Mouse (Mus musculus): ENCODE results near the gene Riok2. TPM values are rescaled to one million over a fixed set of nuclear protein-coding genes. Genes with fewer than 3 reads are reported as not detected.
A peak's percentile ranks its signal among the peaks of the same experiment; 100 is the strongest.

The Riok2 gene
- polyA plus RNA-seq, 1 experiment from 2014 or later: 25.9 TPM

- Histone ChIP-seq H3K4me1 (replicated peaks) (peaks cover 32% of the 10 kb centered on the region), H3K27ac (no peak overlapping the region), H3K27me3 (ENCODE audit: insufficient read depth, poor library complexity, severe bottlenecking) (no peaks in the 10 kb centered on the region), H3K9me3 (no peaks in the 10 kb centered on the region), H3K36me3 (peaks cover 11% of the 10 kb centered on the region; the same call in 1 of the 2 replicates), H3K4me3 (no peak overlapping the region)
- no peak for DNase-seq (ENCODE audit: low spot score)
- 94% methylated on average over 2 of the region's 2 CpGs for WGBS
Measured at GRCm38 (mm10) chr17:17412176-17412575, 38.1 kb downstream of the Riok2 start.

DNA sequence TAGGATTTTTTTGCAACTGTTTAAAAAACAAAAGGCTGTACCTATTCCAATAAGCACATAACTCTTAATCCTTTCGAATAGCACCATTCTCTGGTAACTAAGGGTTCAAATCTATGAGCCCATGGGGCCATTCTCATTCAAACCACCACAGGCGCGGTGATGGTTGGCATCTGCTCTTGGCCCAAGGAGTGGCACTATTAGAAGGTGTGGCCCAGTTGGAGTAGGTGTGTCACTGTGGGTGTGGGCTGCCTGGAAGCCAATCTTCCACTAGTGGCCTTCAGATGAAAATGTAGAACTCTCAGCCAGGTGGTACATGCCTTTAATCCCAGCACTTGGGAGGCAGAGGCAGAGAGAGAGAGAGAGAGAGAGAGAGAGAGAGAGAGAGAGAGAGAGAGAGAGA, 40.1 kb downstream of the Riok2 start:
- Histone ChIP-seq H3K36me3 (peaks cover 12% of the 10 kb centered on the region; the same call in 1 of the 2 replicates), H3K9me3 (no peaks in the 10 kb centered on the region), H3K4me1 (replicated peaks) (peaks cover 17% of the 10 kb centered on the region), H3K27ac (no peak overlapping the region), H3K27me3 (ENCODE audit: insufficient read depth, poor library complexity, severe bottlenecking) (no peaks in the 10 kb centered on the region), H3K4me3 (no peak overlapping the region)
- 93% methylated on average over 3 of the region's 3 CpGs for WGBS
- no peak for DNase-seq (ENCODE audit: low spot score)

DNA sequence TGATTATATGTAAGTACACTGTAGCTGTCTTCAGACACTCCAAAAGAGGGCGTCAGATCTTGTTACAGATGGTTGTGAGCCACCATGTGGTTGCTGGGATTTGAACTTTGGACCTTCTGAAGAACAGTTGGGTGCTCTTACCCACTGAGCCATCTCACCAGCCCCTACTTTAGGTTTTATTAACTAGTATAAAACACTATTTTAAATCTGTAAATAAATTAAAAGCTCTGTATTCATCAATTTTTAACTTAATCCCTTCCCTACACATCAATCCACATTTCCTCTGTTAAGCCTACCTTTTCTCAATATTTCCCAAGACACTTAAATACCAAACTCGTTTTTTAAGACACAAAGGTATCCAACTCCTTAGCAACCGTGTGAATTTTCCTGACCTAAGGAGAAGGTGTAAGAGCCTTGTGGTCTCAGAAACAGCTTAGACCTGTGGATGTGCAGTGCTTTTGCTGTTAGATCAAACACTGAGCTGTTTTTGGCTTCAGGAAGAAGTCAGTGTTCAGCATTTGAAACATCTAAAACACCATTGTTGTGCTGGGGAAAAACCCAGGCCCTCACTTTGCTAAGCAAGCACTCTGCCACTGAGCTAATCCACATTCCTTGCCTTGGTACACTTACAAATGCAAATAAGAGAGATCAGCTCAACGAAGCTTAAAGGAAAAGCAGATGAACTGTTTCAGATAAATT, 50.6 kb downstream of the Riok2 start:
- 29% methylated on average over 4 of the region's 4 CpGs for WGBS
- Histone ChIP-seq H3K27me3 (ENCODE audit: insufficient read depth, poor library complexity, severe bottlenecking) (no peaks in the 10 kb centered on the region), H3K4me1 (replicated peaks) (peaks cover 7% of the 10 kb centered on the region), H3K4me3 (no peak overlapping the region), H3K36me3 (no peaks in the 10 kb centered on the region), H3K9me3 (no peaks in the 10 kb centered on the region), H3K27ac (peak overlapping the region; percentile 35; the same call in 1 of the 2 replicates)
- DNase-seq (ENCODE audit: low spot score): no peak

DNA sequence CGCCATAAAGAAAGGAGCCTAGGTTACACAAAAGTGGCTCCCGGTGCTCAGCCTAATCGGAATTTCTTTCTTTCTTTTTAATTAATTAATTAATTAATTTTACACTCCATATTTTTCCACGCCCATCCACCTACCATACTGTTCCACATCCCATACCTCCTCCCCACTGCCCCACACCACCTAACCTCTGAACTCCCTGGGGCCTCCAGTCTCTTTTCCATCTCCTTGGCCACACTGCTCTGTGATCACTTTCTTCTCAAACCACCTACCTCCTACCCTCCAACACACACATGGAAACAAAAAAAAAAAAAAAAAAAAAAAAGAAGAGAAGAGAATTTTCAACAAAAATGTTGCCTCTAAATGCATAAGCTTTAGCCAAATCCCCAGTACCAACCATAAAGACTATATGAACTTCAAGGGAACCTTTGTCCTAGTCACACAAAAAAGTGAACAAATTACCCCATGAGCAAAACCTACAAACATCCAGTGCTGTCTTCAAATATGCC, 51.3 kb downstream of the Riok2 start:
- no peaks in the 10 kb centered on the region for H3K27me3 ChIP-seq (ENCODE audit: insufficient read depth, poor library complexity, severe bottlenecking)
- DNase-seq (ENCODE audit: low spot score): no peak
- 48% methylated on average over 4 of the region's 4 CpGs for WGBS
- no peaks in the 10 kb centered on the region for H3K9me3 ChIP-seq
- H3K4me1 ChIP-seq (replicated peaks): peaks cover 7% of the 10 kb centered on the region
- H3K36me3 ChIP-seq: peaks cover 5% of the 10 kb centered on the region; the same call in 1 of the 2 replicates
- H3K27ac ChIP-seq: no peak overlapping the region
- H3K4me3 ChIP-seq: no peak overlapping the region

DNA sequence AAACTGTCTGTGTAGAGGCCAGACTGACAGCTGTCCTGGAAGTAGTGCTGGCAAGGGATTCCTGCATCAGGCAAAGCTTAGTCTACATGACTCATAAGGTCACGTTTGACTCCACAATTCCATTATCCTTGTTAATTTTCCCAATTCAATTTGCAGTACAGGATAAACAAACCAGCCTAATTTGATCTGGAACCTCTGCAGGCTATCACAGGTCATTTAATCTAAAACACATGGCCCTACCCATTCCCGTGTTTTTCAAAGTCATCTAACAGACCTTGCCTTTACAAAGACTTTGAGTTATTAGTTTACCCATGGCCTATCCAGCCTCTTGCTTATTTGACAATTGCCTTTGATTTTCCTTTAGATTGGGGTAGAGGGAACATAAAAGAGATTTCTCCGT, 51.8 kb downstream of the Riok2 start:
- no peak for DNase-seq (ENCODE audit: low spot score)
- peaks cover 8% of the 10 kb centered on the region; the same call in 1 of the 2 replicates for H3K36me3 ChIP-seq
- peaks cover 7% of the 10 kb centered on the region for H3K4me1 ChIP-seq (replicated peaks)
- H3K27ac ChIP-seq: no peak overlapping the region
- H3K9me3 ChIP-seq: no peaks in the 10 kb centered on the region
- 58% methylated on average over 3 of the region's 3 CpGs for WGBS
- no peak overlapping the region for H3K4me3 ChIP-seq
- no peaks in the 10 kb centered on the region for H3K27me3 ChIP-seq (ENCODE audit: insufficient read depth, poor library complexity, severe bottlenecking)

- Histone ChIP-seq H3K27ac (no peak overlapping the region), H3K4me1 (replicated peaks) (peaks cover 7% of the 10 kb centered on the region), H3K36me3 (peaks cover 11% of the 10 kb centered on the region; the same call in 1 of the 2 replicates), H3K9me3 (no peaks in the 10 kb centered on the region), H3K27me3 (ENCODE audit: insufficient read depth, poor library complexity, severe bottlenecking) (no peaks in the 10 kb centered on the region), H3K4me3 (no peak overlapping the region)
- DNase-seq (ENCODE audit: low spot score): no peak
- WGBS: 88% methylated on average over 2 of the region's 2 CpGs
Measured at GRCm38 (mm10) chr17:17428888-17429287, 54.8 kb downstream of the Riok2 start.

- no peaks in the 10 kb centered on the region for H3K4me1 ChIP-seq (replicated peaks)
- peaks cover 11% of the 10 kb centered on the region; the same call in 1 of the 2 replicates for H3K36me3 ChIP-seq
- no peak overlapping the region for H3K27ac ChIP-seq
- H3K27me3 ChIP-seq (ENCODE audit: insufficient read depth, poor library complexity, severe bottlenecking): no peaks in the 10 kb centered on the region
- 84% methylated on average over 4 of the region's 4 CpGs for WGBS
- no peak overlapping the region for H3K4me3 ChIP-seq
- DNase-seq (ENCODE audit: low spot score): no peak
- no peaks in the 10 kb centered on the region for H3K9me3 ChIP-seq
Measured at GRCm38 (mm10) chr17:17433679-17434078, 59.6 kb downstream of the Riok2 start.

- DNase-seq (ENCODE audit: low spot score): no peak
- H3K4me3 ChIP-seq: no peak overlapping the region
Measured at GRCm38 (mm10) chr17:17438576-17439191, 64.6 kb downstream of the Riok2 start.

DNA sequence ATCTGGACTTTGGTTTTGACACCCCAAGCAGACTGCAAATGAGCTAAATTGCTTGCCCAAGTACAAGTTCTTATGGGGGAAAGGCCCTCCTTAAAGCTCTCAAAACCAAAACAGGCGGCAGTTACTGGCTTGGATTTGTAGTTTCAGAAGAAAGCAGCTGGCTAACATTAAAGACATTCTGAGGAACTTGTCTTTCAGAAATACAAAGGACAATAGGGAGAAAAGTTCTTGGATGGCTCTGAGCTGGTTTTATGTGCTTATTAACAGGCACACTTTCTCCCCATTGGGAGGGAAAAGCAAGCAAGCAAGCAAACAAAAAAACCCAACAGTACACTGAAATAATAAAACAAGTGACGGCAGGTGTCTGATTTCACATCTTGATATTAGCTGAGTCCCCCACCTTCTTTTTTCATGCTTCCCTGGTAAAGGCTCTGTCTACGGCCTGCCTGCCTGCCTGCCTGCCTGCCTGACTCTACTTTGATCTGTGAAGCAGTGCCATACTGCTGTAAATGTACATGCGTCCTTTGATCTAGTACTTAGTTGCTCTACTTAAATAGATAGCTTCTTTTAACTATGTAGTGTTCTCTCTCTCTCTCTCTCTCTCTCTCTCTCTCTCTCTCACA, 67.9 kb downstream of the Riok2 start:
- H3K27ac ChIP-seq: no peak overlapping the region
- no peaks in the 10 kb centered on the region for H3K9me3 ChIP-seq
- H3K27me3 ChIP-seq (ENCODE audit: insufficient read depth, poor library complexity, severe bottlenecking): no peaks in the 10 kb centered on the region
- no peak overlapping the region for H3K4me3 ChIP-seq
- no peak for DNase-seq (ENCODE audit: low spot score)
- WGBS: 41% methylated on average over 4 of the region's 4 CpGs
- 0 out of 2 replicates have a peak, but pooled peaks cover 6% of the 10 kb centered on the region for H3K4me1 ChIP-seq (replicated peaks)
- H3K36me3 ChIP-seq: peaks cover 12% of the 10 kb centered on the region; the same call in 1 of the 2 replicates

More at GRCm38 (mm10) chr17:17438576-17439191, 64.6 kb downstream of the Riok2 start:
- H3K4me1 ChIP-seq (replicated peaks): 0 out of 2 replicates have a peak, but pooled peaks cover 6% of the 10 kb centered on the region
- H3K36me3 ChIP-seq: 0 out of 2 replicates have a peak, but pooled peaks cover 3% of the 10 kb centered on the region
- no peaks in the 10 kb centered on the region for H3K9me3 ChIP-seq
- H3K27me3 ChIP-seq (ENCODE audit: insufficient read depth, poor library complexity, severe bottlenecking): no peaks in the 10 kb centered on the region
- no peak overlapping the region for H3K27ac ChIP-seq

GRCm38 (mm10) chr17:17444297-17444886, 70.3 kb downstream of the Riok2 start:
- H3K27me3 ChIP-seq (ENCODE audit: insufficient read depth, poor library complexity, severe bottlenecking): no peaks in the 10 kb centered on the region
- no peaks in the 10 kb centered on the region for H3K9me3 ChIP-seq
- WGBS: 89% methylated on average over 3 of the region's 3 CpGs
- peaks cover 12% of the 10 kb centered on the region; the same call in 1 of the 2 replicates for H3K36me3 ChIP-seq
- H3K4me3 ChIP-seq: no peak overlapping the region
- DNase-seq (ENCODE audit: low spot score): no peak
- H3K27ac ChIP-seq: no peak overlapping the region
- H3K4me1 ChIP-seq (replicated peaks): peaks cover 17% of the 10 kb centered on the region
